Mouse (Mus musculus): Measurements from ENCODE around the gene Ceacam20.
A peak's percentile ranks its signal among the peaks of the same experiment; 100 is the strongest.
"Not testable (repeated sequence)": the region's sequence is repeated elsewhere in the genome, so short reads cannot be mapped to it uniquely, and the experiment has no call there.

Gene Ceacam20

DNA sequence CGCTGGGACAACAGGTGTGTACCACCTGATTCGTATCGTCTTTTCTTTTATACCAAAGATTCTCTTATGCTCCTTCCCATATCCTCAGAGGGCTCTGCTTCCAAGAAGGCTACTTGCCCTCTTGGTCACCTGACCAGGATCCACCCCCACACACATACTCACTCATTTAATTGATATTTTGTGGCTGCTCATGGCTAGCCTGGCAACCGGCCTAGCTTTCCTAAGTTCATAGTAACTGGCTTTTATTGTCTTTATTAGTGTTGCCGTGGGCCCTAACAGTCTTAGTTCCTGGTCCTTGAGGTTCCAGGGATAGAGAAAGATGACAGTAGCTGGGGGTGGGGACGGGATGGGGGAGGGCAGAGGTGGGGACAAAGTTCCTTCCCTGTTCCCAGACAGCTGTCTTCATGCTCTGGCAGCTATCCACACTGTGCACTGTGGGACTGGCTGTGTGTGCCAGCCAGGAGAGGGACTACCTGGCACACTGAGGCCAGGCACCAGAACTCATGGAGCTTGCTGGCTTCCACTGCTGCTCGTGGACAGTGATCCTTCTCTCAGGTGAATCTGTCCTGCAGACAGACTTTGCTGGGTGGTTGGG is at the start of gene Ceacam20:
Gene Ceacam20, plus strand, starts transcription at position 428 of the 595 bp plus-strand sequence.
- no peak for DNase-seq (ENCODE audit: low spot score in 2 of 2)

GRCm38 (mm10) chr7:19920166-19920505 is 45.1 kb upstream of the Ceacam20 start:
- DNase-seq (ENCODE audit: low spot score in 2 of 2): no peak

GRCm38 (mm10) chr7:19920506-19921261 is 44.5 kb upstream of the Ceacam20 start, which contains the start of gene Pvr:
Gene Pvr, minus strand, starts transcription at chr7:19921160.
- peak; percentile 73 to 80 for DNase-seq (ENCODE audit: low spot score in 2 of 2)

DNA sequence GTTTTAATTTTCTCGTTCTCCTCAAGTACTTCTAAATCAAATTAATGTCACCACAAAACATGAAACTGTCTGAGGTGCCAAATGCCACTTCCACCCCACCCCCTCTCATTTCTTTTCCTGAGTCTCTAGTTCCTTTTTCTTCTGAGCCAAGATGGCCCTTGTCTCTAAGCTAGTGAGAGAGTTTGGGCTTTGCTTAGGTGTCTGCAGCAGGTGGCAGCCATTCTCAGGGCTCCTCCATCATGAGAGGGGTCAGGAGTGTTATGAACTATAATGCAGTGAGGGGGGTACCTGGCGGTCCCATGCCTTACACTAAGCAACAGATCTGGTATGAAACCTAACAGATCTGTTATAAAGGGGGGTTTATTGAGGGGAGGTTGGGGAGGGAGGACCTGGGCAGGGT is 41.9 kb upstream of the Ceacam20 start:
- no peak for DNase-seq (ENCODE audit: low spot score in 2 of 2)

- no peak for DNase-seq (ENCODE audit: low spot score in 2 of 2)
These were observed 41.4 kb upstream of the Ceacam20 start for GRCm38 (mm10) chr7:19923797-19924196.

DNA sequence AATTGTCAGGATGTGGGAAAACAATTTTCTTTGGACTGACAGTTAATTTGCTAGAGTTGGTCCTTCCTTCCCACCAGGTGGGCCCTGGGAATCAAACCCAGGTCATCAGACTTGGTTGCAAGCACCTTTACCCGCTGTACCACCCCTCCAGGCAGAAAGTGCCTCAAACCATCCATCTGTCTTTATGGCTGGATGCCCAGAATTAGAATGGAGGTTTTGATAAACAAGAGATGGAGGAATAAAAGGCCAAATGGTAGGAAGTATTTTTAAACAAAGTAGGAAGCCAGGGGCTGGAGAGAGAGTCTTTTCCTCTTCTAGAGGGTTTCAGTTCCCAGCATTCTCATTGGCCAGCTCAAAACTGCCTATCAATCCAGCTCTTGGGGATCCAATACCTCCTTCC is 39.8 kb upstream of the Ceacam20 start:
- DNase-seq (ENCODE audit: low spot score in 2 of 2): no peak

- DNase-seq (ENCODE audit: low spot score in 2 of 2): no peak
These were observed 38.2 kb upstream of the Ceacam20 start for GRCm38 (mm10) chr7:19926849-19927480.

- DNase-seq (ENCODE audit: low spot score in 2 of 2): no peak
These were observed 36.7 kb upstream of the Ceacam20 start for GRCm38 (mm10) chr7:19928486-19928885.

- DNase-seq (ENCODE audit: low spot score in 2 of 2): not testable (repeated sequence)
These were observed 34.7 kb upstream of the Ceacam20 start for GRCm38 (mm10) chr7:19930481-19930880.

DNA sequence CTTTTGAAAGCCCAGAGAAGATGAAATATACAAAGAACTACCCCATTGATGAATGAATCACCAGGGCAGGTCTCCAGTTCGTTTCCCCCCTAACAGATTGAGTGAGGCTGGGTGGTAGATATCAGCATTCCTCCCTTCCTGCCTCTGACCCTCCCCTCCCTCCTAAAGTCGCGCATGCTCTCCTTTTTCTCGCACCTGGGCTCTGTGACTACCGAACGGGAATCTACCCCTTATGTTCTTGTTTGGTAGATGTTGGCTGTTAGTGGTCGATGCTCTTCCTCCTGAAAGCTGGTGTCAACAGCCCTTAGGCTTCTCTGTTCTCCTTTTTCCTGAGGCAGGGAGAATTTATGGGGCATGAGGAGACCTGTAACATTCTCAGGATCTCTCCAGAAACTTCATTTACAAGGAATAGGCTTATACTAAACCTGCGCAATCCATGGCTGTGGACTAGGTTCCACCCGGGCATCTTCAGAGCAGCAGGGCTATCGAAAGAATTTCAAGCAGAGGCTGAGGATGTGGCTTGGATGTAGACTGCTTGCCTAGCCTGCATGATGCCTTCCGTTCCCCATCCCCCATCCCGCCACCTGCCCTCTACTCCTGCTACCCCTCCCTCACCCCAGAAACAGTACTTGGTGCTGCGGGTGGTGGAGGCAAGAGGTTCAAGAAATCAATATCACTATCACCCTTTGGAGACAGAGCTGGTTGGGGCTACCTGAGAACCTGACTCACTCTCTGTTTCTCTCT is 32.9 kb upstream of the Ceacam20 start:
- no peak for DNase-seq (ENCODE audit: low spot score in 2 of 2)

DNA sequence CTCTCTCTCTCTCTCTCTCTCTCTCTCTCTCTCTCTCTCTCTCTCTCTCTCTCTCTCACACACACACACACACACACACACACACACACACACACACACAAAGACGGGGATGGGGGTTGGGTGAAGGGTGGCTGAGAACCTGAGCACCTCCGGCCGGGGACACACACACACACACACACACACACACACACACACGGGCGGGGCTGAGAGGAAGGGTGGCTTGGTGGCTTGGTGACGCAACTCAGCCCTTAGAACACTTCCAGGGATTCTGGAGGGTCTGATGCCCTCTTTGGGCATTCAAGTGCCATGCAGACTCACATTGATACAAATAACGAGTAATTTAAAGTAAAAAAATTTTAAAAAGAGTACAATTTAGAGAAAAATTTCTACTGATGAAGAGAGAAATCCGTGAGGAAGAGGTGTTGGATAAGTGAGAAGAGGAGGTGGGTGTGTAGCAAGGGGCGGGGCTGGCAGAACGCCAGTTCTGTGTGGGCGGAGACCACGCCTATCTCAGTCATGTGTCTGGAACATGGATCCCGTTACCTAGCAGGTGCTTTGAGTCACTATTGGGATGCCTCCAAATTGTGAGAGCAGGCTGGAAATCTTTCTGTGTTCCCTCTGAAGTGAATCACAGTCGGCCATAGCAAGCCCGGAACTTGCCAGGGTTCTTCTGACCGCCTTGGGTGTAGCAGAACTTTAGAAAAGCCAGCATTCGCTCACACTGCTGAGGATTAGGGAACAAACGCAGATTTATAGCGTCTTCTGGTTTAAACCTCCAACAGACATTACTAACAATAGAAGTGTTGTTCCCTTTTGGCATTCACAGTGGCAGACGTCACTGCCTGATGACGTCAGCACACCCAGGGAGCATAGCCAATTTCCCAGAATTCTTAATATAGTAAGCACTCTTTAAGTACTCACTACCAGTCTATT is 32.1 kb upstream of the Ceacam20 start:
- peak; percentile 82 to 84 for DNase-seq (ENCODE audit: low spot score in 2 of 2)

- DNase-seq (ENCODE audit: low spot score in 2 of 2): no peak
These were observed 30.0 kb upstream of the Ceacam20 start for GRCm38 (mm10) chr7:19935171-19935751.

DNA sequence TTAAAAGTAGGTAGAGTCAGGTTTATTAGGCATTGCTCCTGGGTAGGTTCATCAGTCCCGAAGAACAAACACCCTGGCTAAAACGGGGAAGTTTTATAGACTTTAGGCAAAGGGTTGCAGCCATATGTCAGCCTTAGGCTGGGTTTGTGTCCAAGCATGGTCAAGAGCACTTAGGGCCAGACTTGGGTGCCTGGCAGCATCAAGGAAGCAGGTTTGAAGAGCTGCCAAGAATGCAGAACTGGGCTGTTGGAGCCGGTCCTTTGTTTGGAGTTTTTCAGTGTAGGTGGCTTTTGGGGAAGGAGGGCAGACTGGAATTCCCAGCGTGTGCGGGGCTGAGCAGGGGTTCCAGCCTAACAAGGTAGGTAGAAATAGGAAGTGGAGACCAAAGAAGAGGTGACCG is 29.3 kb upstream of the Ceacam20 start:
- no peak for DNase-seq (ENCODE audit: low spot score in 2 of 2)

GRCm38 (mm10) chr7:19937229-19937821 is 27.9 kb upstream of the Ceacam20 start:
- DNase-seq (ENCODE audit: low spot score in 2 of 2): no peak

- DNase-seq (ENCODE audit: low spot score in 2 of 2): peak; percentile 29 to 35
These were observed 25.5 kb upstream of the Ceacam20 start for GRCm38 (mm10) chr7:19939555-19940235.

DNA sequence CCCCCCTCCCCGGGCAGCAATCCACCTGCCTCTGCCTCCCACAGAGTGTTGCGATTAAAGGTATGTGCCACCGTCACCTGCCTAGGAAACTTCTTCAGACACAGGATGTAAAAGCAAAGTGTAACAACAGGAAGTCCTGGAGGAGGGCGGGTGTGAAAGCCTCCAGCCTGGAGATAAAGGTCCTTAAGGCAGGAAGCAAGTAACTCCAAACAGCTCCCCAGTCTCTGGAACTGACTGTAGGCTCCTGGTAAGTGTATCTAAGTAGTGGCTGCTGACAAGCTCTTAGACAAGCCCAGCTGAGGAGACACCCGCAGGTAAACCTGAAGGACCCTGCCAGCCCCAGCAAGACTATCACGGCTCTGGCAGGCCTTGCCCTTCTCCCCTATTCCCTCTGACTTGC is 25.0 kb upstream of the Ceacam20 start:
- DNase-seq (ENCODE audit: low spot score in 2 of 2): no peak

DNA sequence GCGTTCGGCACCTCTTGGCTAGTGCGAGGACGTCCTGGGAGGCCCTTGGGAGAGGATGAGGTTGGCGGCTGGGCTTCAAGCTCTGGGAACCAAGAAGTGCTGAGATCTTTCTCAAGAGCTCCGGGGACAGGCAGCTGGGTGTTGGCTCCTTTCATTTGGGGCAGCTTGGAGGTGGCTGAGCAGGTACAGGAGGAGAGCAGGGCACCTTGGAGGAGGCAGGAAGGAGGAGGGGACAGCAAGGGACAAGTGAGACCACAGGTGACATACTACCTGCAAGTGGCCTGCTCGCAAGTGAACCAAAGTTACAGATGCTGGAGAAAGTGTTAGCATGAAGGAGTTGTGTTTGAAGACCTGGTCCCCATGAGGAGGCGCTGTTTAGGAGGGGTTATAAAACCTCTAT is 20.5 kb upstream of the Ceacam20 start:
- DNase-seq (ENCODE audit: low spot score in 2 of 2): no peak

DNA sequence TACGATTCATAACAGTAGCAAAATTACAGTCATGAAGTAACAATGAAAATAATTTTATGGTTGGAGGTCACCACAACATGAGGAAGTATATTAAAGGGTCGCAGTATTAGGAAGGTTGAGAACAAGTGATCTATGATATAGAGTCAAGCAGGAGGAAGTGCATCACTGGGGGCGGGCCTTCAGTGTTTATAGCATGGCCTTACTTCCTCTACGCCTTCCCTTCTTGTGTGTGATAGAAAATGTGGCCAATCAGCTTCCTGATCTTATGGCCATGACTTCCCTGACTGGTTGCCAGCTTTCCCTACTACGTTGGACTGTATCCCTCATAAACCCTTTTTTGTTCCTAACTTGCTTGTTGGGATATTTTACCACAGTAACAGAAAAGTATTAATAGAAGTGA is 20.0 kb upstream of the Ceacam20 start:
- DNase-seq (ENCODE audit: low spot score in 2 of 2): no peak

- no peak for DNase-seq (ENCODE audit: low spot score in 2 of 2)
These were observed 19.2 kb upstream of the Ceacam20 start for GRCm38 (mm10) chr7:19945821-19946515.

Data from frontal cortex, postnatal 36 days (tissue).